Mouse (Mus musculus) adrenal gland, postnatal 25 days (tissue): ENCODE data around the gene Rnase1. TPM values are rescaled to one million over a fixed set of nuclear protein-coding genes. Genes with fewer than 3 reads are reported as not detected.

Source experiments
- DNase-seq: peaks from one replicate; pipeline ENCODE4 v3.0.0; 2021; ENCODE audit warnings: mixed read lengths
- total RNA-seq: library from RNA; stranded (reverse); gene quantifications from 2 replicates; pipeline ENCODE4 v1.2.3, GENCODE M21; 2021

Rnase1 gene
- total RNA-seq, 1 experiment from 2014 or later, result not detected

GRCm38 (mm10) chr14:51140342-51140741 lies 6.2 kb downstream of the Rnase1 start:
- no peak for DNase-seq

- DNase-seq, result no peak
Observed at GRCm38 (mm10) chr14:51132372-51132771, 14.2 kb downstream of the Rnase1 start.

- no peak for DNase-seq
Observed at GRCm38 (mm10) chr14:51131086-51131815, 15.3 kb downstream of the Rnase1 start.

- DNase-seq, result no peak
Observed at GRCm38 (mm10) chr14:51130315-51130940, 16.2 kb downstream of the Rnase1 start.

- no peak for DNase-seq
Observed at GRCm38 (mm10) chr14:51129624-51129975, 17.0 kb downstream of the Rnase1 start.

GRCm38 (mm10) chr14:51128775-51129623 lies 17.6 kb downstream of the Rnase1 start:
- DNase-seq, result no peak

- DNase-seq, result no peak
Observed at GRCm38 (mm10) chr14:51127648-51128258, 18.8 kb downstream of the Rnase1 start.

- no peak for DNase-seq
Observed at GRCm38 (mm10) chr14:51125684-51126083, 20.9 kb downstream of the Rnase1 start.

- DNase-seq, result no peak
Observed at GRCm38 (mm10) chr14:51113916-51114560, 32.5 kb downstream of the Rnase1 start, which contains the start of gene Eddm3b. Eddm3b (plus strand) TSS chr14:51114426.

- DNase-seq, result no peak
Observed at GRCm38 (mm10) chr14:51113476-51113875, 33.1 kb downstream of the Rnase1 start.

GRCm38 (mm10) chr14:51111966-51112365 lies 34.6 kb downstream of the Rnase1 start:
- DNase-seq, result no peak

- DNase-seq, result no peak
Observed at GRCm38 (mm10) chr14:51106449-51106967, 40.1 kb downstream of the Rnase1 start.

GRCm38 (mm10) chr14:51104366-51104765 lies 42.2 kb downstream of the Rnase1 start:
- no peak for DNase-seq

GRCm38 (mm10) chr14:51103217-51103616 lies 43.4 kb downstream of the Rnase1 start:
- DNase-seq, result peak; percentile 70

- DNase-seq, result no peak
Observed at GRCm38 (mm10) chr14:51101284-51101683, 45.3 kb downstream of the Rnase1 start.

- no peak for DNase-seq
Observed at GRCm38 (mm10) chr14:51098921-51099320, 47.7 kb downstream of the Rnase1 start.

GRCm38 (mm10) chr14:51098300-51098699 lies 48.3 kb downstream of the Rnase1 start:
- peak; percentile 34 for DNase-seq

GRCm38 (mm10) chr14:51095736-51096524 lies 50.7 kb downstream of the Rnase1 start:
- DNase-seq, result no peak
